Mouse (Mus musculus): ENCODE results near the gene Sh3rf1. TPM values are rescaled to one million over a fixed set of nuclear protein-coding genes. Genes with fewer than 3 reads are reported as not detected.

The Sh3rf1 gene
- polyA plus RNA-seq (2016; fragmentation: Nextera tagmentation; extraction: Ambion mirVana), result 15.5 and 16.0 TPM in 2 replicates

DNA sequence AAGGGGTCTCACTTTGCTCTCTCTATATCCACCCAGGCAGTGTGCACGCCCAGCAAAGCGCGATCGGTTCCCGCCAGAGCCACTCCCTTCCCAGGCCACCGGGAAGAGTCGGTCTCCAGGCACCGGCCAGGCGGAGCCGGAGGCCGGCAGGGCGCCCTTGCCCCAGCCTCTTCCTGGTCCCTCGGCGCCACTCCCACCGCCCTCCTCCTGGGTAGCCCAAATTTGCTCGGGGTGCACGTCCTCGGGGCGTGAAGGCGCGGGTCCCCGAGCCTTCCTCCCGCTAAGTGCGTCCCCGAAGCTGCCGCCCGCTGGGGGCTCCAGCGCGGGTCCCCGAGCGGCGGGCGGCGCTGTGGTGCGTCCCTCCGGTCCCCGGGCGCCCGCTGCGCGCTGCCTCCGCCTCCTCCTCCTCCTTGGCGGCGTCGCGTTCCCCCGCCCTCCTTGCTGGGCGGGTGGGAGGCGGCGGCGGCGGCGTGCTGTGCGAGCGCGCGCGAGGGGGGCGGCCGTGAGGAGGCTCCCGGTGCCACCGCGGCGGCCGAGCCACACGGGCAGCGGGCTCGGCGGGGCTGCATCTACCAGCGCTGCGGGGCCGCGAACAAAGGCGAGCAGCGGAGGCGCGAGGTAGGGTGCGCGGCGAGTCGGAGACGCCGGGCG, at the start of gene Sh3rf1:
Gene Sh3rf1, plus strand, starts transcription at position 144 of the 651 bp plus-strand sequence.
- no peaks in the 10 kb centered on the region for H3K27me3 ChIP-seq
- H3K9me3 ChIP-seq, result no peaks in the 10 kb centered on the region
- WGBS, result under 1% methylated on average over 49 of the region's 84 CpGs
- peaks cover 31% of the 10 kb centered on the region for H3K4me1 ChIP-seq
- H3K4me3 ChIP-seq, result peak within 1 kb of the TSS; percentile 81
- ATAC-seq (ENCODE audit: insufficient number of reproducible peaks, insufficient read depth, low FRiP score, low TSS enrichment), result peak; percentile 87
- H3K36me3 ChIP-seq, result no peaks in the 10 kb centered on the region
- H3K9ac ChIP-seq, result peak within 1 kb of the TSS; percentile 84
- peak within 1 kb of the TSS; percentile 87 for H3K27ac ChIP-seq
- peak within 1 kb of the TSS; percentile 84 for H3K4me2 ChIP-seq (replicated peaks)

DNA sequence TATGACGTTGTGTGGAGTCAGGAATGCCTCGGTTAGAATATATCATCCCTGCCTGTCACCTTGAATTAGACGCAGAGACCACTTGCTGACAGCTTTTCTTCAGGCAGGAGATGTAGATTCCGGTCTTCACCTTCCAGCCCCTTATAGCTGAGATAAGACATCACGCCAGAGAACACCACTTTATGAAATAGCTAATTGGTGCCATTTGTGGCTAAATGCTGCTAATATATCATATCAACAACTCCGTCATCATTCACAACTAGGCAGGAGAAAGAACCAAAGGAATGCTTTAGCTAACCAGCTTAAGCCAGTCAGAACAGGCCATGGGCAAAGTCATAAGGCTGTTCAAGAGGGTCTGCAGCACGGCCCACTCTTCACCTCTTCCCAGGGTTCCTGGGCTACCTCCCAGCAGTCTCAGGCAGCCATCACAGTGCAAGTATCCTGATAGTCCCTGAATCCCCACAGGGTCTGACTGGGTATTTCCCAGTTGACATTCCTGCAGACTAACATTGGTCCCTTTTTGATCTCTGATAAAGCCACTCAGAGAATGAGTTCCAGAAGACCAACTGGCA, 49.7 kb upstream of the Sh3rf1 start:
- no peak overlapping the region for H3K4me2 ChIP-seq (replicated peaks)
- no peak for ATAC-seq (ENCODE audit: insufficient number of reproducible peaks, insufficient read depth, low FRiP score, low TSS enrichment)
- no peaks in the 10 kb centered on the region for H3K4me1 ChIP-seq
- no peak overlapping the region for H3K4me3 ChIP-seq
- H3K27ac ChIP-seq, result no peak overlapping the region
- H3K36me3 ChIP-seq, result no peaks in the 10 kb centered on the region
- no peaks in the 10 kb centered on the region for H3K9me3 ChIP-seq
- 78% methylated on average over 7 of the region's 7 CpGs for WGBS
- no peaks in the 10 kb centered on the region for H3K27me3 ChIP-seq
- H3K9ac ChIP-seq, result no peak overlapping the region

DNA sequence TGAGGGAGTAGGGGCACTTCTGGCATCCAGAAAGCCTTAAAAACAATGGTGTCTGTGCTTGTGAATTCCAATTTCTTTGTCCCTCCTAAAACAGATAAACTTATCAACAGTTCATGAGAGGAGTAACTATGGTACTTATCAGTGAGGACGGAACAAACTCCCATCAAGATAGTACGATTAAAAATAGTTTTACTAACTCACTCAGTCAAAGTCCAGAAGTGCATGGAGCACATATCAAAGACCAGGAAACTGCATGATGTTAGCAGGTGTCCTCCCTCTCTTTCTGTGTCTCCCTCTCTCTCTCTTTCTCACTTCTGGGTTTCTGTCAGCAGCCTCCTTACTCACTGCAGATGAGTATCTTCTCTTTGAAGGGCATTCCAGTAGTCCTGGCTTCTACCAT, 47.8 kb upstream of the Sh3rf1 start:
- Histone ChIP-seq H3K36me3 (no peaks in the 10 kb centered on the region), H3K4me1 (no peaks in the 10 kb centered on the region), H3K4me2 (replicated peaks) (no peak overlapping the region), H3K27me3 (no peaks in the 10 kb centered on the region), H3K27ac (no peak overlapping the region), H3K9ac (no peak overlapping the region), H3K4me3 (no peak overlapping the region), H3K9me3 (no peaks in the 10 kb centered on the region)
- ATAC-seq (ENCODE audit: insufficient number of reproducible peaks, insufficient read depth, low FRiP score, low TSS enrichment), result no peak
- WGBS, result 92% methylated on average over 2 of the region's 2 CpGs

DNA sequence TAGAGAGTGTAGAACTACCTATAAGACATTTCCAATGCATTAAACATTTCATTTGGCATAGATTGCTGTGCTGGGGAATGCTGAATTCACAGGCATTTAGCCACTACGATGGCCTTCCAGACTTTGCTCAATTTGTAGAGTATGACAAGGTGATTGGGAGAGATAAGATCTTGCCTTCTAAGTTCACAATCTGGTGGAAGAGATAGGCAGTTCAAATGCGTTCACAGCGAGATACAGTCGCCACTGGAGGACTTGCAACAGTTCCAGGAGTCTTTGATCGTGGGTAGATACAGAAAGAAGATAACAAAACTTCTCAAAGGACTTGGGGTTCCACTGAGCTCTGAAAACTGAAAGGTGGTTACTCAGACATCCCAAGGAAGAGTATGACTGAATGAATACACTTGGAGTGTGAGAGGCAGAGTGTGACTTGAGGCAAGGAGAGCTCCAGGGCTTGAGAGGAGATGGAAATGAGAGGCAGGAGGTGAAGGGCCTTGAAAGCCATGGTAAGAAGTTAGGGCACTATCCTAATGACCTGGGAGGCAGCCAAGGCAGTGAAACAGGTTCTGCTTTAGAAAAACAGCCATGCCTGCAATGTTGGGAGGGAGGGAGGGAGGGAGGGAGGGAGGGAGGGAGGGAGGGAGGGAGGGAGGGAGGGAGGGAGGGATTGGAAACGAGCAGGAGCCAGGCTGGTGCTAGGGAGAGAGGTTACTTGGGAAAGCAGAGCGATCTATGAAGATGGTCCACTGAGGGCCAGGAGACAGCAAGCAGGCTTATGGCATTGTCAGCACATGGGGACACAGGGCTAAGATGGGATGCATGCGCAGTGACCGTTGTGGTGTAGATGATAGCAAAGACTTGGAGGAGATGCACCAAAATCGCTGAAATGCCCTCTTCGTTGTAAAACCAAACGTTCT, 45.7 kb upstream of the Sh3rf1 start:
- Histone ChIP-seq H3K4me3 (no peak overlapping the region), H3K4me1 (no peaks in the 10 kb centered on the region), H3K4me2 (replicated peaks) (no peak overlapping the region), H3K9me3 (no peaks in the 10 kb centered on the region), H3K36me3 (no peaks in the 10 kb centered on the region), H3K9ac (no peak overlapping the region), H3K27me3 (no peaks in the 10 kb centered on the region), H3K27ac (no peak overlapping the region)
- ATAC-seq (ENCODE audit: insufficient number of reproducible peaks, insufficient read depth, low FRiP score, low TSS enrichment), result no peak
- 75% methylated on average over 12 of the region's 12 CpGs for WGBS

DNA sequence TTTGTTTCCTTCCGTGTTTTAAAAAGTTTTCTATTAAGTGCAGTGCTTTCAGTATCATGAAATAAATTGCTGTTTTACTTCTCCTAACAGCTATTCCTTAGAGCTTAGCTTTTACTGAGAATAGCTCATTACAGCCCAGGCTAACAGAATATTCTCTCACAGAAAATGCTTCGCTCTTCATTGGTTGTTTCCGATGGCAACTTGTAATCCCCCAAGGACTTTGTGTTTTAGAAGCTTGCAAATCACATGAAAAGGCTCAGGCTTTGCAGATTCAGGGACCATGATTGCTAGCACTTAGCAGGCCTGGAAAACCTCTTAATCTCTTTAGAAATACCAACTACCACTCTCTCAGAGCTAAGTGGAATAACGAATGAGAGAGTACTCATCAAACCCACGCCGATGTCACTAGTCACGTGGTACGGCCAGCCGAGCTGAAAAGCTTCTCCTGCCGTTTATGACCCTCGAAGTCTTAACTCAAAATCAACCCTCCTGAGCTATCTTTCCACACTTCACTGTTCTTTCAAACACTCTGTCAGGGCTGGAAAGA, 45.0 kb upstream of the Sh3rf1 start:
- Histone ChIP-seq H3K36me3 (no peaks in the 10 kb centered on the region), H3K9ac (no peak overlapping the region), H3K9me3 (no peaks in the 10 kb centered on the region), H3K4me2 (replicated peaks) (no peak overlapping the region), H3K27me3 (no peaks in the 10 kb centered on the region), H3K27ac (no peak overlapping the region), H3K4me1 (no peaks in the 10 kb centered on the region), H3K4me3 (no peak overlapping the region)
- ATAC-seq (ENCODE audit: insufficient number of reproducible peaks, insufficient read depth, low FRiP score, low TSS enrichment), result no peak
- 79% methylated on average over 11 of the region's 11 CpGs for WGBS

DNA sequence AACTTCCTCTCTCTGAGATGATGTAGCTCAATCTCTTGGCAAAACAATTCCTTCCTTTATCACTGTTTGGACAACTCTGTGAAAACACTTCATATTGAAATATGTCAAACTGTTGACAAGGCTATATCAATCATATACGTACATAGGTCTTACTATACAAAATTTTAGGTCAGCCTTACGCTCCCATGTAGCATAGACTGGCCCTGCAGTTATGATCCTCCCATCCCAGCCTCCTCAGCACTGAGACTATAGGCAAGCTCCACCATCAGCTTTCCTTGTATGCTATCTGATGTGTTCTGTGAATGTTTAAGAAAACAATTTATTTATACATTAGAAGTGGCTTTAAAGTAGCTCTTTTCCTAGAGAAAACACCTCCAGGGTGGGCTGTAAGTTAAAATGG, 42.1 kb upstream of the Sh3rf1 start:
- ATAC-seq (ENCODE audit: insufficient number of reproducible peaks, insufficient read depth, low FRiP score, low TSS enrichment), result no peak
- H3K36me3 ChIP-seq, result no peaks in the 10 kb centered on the region
- H3K9me3 ChIP-seq, result no peaks in the 10 kb centered on the region
- H3K4me2 ChIP-seq (replicated peaks), result no peak overlapping the region
- H3K9ac ChIP-seq, result no peak overlapping the region
- H3K27ac ChIP-seq, result no peak overlapping the region
- no peak overlapping the region for H3K4me3 ChIP-seq
- 86% methylated on average over 2 of the region's 2 CpGs for WGBS
- H3K27me3 ChIP-seq, result no peaks in the 10 kb centered on the region
- no peaks in the 10 kb centered on the region for H3K4me1 ChIP-seq

DNA sequence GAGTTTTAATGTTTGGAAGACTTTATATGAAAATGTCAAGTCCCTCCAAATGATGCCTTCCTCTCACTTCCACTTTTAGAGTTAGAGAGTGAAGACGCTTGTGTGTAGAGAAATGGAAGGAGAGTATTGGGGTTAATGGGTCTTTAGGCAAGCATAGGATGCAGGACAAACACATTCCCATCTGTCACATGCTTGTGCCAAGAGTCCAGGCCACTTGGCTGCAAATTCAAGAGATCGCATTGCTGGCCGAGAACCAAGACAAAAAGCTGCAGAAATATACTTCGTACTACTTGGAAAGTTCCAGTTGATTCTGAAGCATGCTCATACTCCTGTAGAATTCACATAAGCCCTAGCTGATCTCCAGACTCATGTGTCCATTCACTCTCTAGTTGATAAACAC, 41.7 kb upstream of the Sh3rf1 start:
- H3K4me1 ChIP-seq, result no peaks in the 10 kb centered on the region
- no peaks in the 10 kb centered on the region for H3K36me3 ChIP-seq
- no peak for ATAC-seq (ENCODE audit: insufficient number of reproducible peaks, insufficient read depth, low FRiP score, low TSS enrichment)
- no peaks in the 10 kb centered on the region for H3K9me3 ChIP-seq
- WGBS, result 93% methylated on average over 4 of the region's 4 CpGs
- H3K9ac ChIP-seq, result no peak overlapping the region
- H3K27ac ChIP-seq, result no peak overlapping the region
- no peak overlapping the region for H3K4me3 ChIP-seq
- H3K27me3 ChIP-seq, result no peaks in the 10 kb centered on the region
- no peak overlapping the region for H3K4me2 ChIP-seq (replicated peaks)

DNA sequence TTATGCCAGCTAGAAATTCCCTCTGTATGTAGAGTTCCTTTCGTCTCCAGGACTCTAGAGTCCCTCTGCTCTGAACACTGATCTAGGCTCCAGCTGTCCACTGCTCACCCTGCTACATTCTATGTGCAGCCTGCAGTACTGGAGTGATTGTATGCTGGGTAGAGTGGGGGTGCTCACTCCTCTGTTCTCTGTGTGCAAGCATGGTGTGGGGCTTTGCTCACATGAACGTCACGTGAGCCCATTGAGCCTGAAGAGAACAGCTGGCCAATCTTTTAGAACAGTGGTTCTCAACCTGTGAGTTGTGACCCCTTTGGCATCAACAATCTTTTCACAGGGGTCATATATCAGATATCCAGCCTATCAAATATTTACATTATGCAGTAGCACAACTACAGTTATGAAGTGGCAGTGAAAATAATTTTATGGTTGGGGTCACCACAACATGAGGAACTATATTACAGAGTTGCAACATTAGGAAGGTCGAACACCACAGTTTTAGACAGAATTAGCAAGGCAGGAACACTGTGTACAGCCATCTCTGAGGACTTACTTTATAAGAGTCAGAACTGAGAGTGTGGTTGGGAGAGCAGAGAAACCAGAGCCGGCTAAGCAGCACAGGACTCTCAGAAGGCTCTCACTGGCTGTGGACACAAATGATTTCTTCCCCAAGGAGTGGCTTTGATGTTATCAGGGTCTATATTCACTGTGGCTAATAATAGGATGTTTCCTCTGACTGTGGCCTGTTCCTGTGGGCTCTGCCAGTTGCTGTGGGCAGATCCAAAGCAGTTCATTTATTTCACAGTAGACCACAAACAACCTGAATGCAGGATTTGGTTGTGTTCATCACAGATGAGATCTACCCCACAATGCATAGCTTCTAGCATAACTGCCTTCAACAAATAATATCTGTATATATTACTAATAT, 38.1 kb upstream of the Sh3rf1 start:
- no peak overlapping the region for H3K4me2 ChIP-seq (replicated peaks)
- no peak overlapping the region for H3K4me3 ChIP-seq
- no peaks in the 10 kb centered on the region for H3K36me3 ChIP-seq
- no peak overlapping the region for H3K27ac ChIP-seq
- ATAC-seq (ENCODE audit: insufficient number of reproducible peaks, insufficient read depth, low FRiP score, low TSS enrichment), result no peak
- no peaks in the 10 kb centered on the region for H3K27me3 ChIP-seq
- WGBS, result 69% methylated on average over 5 of the region's 5 CpGs
- H3K9me3 ChIP-seq, result no peaks in the 10 kb centered on the region
- no peaks in the 10 kb centered on the region for H3K4me1 ChIP-seq
- no peak overlapping the region for H3K9ac ChIP-seq

DNA sequence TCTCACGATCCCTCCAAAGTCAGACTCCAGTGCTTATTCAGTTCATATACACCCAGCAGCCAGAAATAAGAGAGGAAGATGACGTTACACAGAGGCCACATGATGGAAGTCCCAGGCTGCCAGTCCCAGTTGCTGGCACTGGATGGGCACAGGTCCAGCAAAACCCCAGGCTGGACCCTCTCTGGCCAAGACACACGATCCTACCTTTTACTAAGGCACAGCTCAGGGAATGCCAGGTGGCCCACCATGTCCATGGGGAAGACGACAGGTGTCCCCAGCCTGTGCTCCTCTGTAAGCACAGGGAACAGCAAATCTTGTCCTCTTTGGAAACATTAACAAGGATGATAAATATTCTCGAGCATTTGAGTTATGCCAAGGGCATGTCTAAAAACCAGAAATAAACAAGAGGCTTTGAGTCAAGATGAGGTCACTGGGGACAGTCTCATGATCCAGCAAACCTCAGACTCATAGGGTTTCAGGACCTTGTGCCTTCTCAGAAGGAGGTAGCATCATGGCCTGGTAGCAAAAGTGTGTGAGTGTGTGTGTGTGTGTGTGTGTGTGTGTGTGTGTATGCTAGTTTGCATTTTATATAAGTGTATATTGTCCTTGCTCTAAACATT, 29.3 kb upstream of the Sh3rf1 start:
- Histone ChIP-seq H3K36me3 (no peaks in the 10 kb centered on the region), H3K4me2 (replicated peaks) (no peak overlapping the region), H3K27ac (no peak overlapping the region), H3K27me3 (no peaks in the 10 kb centered on the region), H3K4me3 (no peak overlapping the region), H3K9me3 (no peaks in the 10 kb centered on the region), H3K4me1 (no peaks in the 10 kb centered on the region), H3K9ac (no peak overlapping the region)
- ATAC-seq (ENCODE audit: insufficient number of reproducible peaks, insufficient read depth, low FRiP score, low TSS enrichment), result no peak
- 85% methylated on average over 5 of the region's 5 CpGs for WGBS

DNA sequence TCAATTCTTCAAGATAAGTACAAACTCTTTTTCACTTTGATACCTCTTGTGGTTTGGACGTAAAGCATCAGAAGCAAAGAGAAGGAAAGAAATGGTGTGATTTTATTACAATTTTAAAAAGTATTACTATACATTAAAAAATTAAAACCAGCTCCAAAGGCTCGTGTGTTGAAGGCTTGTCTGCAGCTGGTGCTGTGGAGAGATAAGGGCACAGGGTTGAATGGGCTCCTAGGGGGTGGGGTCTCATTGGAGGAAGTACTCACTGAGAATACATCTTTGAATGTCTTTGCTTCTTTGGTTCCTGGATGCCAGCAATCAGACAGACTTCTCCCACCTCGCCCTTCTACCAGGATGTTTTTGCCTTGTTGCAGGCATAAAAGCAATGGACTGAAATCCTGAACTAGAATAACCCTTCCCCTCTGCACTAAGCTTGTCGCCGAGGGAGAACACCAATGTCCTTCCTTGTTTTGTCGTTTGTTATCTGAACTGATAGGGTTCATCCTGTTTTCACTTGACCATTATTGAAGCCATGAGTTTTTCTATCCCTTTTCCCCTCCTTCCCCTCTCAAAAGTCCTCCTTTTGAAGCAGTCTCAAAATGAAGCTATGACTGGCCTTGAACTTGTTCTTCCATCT, 23.3 kb upstream of the Sh3rf1 start:
- Histone ChIP-seq H3K4me2 (replicated peaks) (no peak overlapping the region), H3K9me3 (no peaks in the 10 kb centered on the region), H3K4me3 (no peak overlapping the region), H3K36me3 (no peaks in the 10 kb centered on the region), H3K27ac (no peak overlapping the region), H3K27me3 (no peaks in the 10 kb centered on the region), H3K4me1 (0 out of 2 replicates have a peak, but pooled peaks cover 3% of the 10 kb centered on the region), H3K9ac (no peak overlapping the region)
- no peak for ATAC-seq (ENCODE audit: insufficient number of reproducible peaks, insufficient read depth, low FRiP score, low TSS enrichment)
- 77% methylated on average over 6 of the region's 6 CpGs for WGBS

Data from embryonic facial prominence, embryonic 12.5 days (tissue).